Mouse (Mus musculus): ENCODE results near the gene Mafb.

GRCm38 (mm10) chr2:160334111-160334661 lies 32.7 kb downstream of the Mafb start, which contains the start of gene Gm826:
- TF ChIP-seq CTCF (IDR thresholded peaks at IDR 0.05; ENCODE audit: extremely low read depth, insufficient read depth, low read length) = no peak
- no peak for TF ChIP-seq POLR2A (IDR thresholded peaks at IDR 0.05; ENCODE audit: extremely low read depth, insufficient read depth, low read length)
